Mouse (Mus musculus) MEL (cell line): ENCODE measurements around the gene Rhpn2.

Experiments used
- CTCF ChIP-seq, 3 experiments: IDR thresholded peaks in 2 of 3; conservative IDR thresholded peaks in 1 of 3; 2 replicates each; pipeline ENCODE4 v1.5.1; 2011 to 2012; ENCODE audit warnings: low read length in 3 of 3, low read depth in 2 of 3, mild to moderate bottlenecking in 2 of 3, improper control_type of control experiment in 1 of 3, inconsistent platforms in 1 of 3, mixed read lengths in 1 of 3, moderate library complexity in 1 of 3; ENCODE audit not compliant: control insufficient read depth in 1 of 3, insufficient read depth in 1 of 3, poor library complexity in 1 of 3, severe bottlenecking in 1 of 3
- ELF1 ChIP-seq: IDR thresholded peaks from 2 replicates; pipeline ENCODE4 v1.6.1; 2014; ENCODE audit warnings: low read depth, mild to moderate bottlenecking, inconsistent platforms, low read length, improper control_type of control experiment, moderate library complexity
- EP300 ChIP-seq, 2 experiments: IDR thresholded peaks; 2 replicates each; pipeline ENCODE4 v1.6.1; 2011; ENCODE audit warnings: improper control_type of control experiment in 2 of 2, low read length in 2 of 2, low read depth in 1 of 2, mild to moderate bottlenecking in 1 of 2
- ETS1 ChIP-seq: IDR thresholded peaks from 2 replicates; pipeline ENCODE4 v1.6.1; 2012; ENCODE audit warnings: low read depth, mild to moderate bottlenecking, inconsistent platforms, low read length, improper control_type of control experiment, moderate library complexity
- KAT2A ChIP-seq: conservative IDR thresholded peaks from 2 replicates; pipeline ENCODE4 v1.6.1; 2012; ENCODE audit warnings: low read depth, low read length, improper control_type of control experiment, inconsistent platforms
- MAX ChIP-seq: IDR thresholded peaks from 2 replicates; pipeline ENCODE4 v1.6.1; 2011; ENCODE audit warnings: low read length, improper control_type of control experiment
- POLR2A ChIP-seq, 2 experiments: IDR thresholded peaks; 2 replicates each; pipeline ENCODE4 v1.6.1; 2011 to 2012; ENCODE audit warnings: low read length in 2 of 2, mild to moderate bottlenecking in 2 of 2, control low read depth in 1 of 2, improper control_type of control experiment in 1 of 2, low read depth in 1 of 2, moderate library complexity in 1 of 2; ENCODE audit not compliant: control insufficient read depth in 1 of 2, insufficient read depth in 1 of 2, poor library complexity in 1 of 2
- POLR2AphosphoS2 ChIP-seq: IDR thresholded peaks from 2 replicates; pipeline ENCODE4 v1.6.1; 2011; ENCODE audit warnings: low read length, improper control_type of control experiment
- RCOR1 ChIP-seq: IDR thresholded peaks from 2 replicates; pipeline ENCODE4 v1.6.1; 2012; ENCODE audit warnings: low read depth, mild to moderate bottlenecking, inconsistent platforms, low read length, improper control_type of control experiment
- SIN3A ChIP-seq: IDR thresholded peaks from 2 replicates; pipeline ENCODE4 v1.6.1; 2012; ENCODE audit warnings: low read length, improper control_type of control experiment, inconsistent platforms
- TAL1 ChIP-seq: IDR thresholded peaks from 2 replicates; pipeline ENCODE4 v1.6.1; 2012; ENCODE audit warnings: mild to moderate bottlenecking, inconsistent platforms, low read length, moderate library complexity, mixed read lengths

- no peak for TF ChIP-seq POLR2A (IDR thresholded peaks at IDR 0.05; ENCODE audit: control insufficient read depth in 1 of 2, insufficient read depth in 1 of 2, low read depth in 1 of 2, low read length in 2 of 2, poor library complexity in 1 of 2)
- TF ChIP-seq CTCF (IDR thresholded peaks at IDR 0.05 in 2 of 3, conservative IDR thresholded peaks at IDR 0.05 in 1 of 3; ENCODE audit: control insufficient read depth in 1 of 3, insufficient read depth in 1 of 3, low read depth in 2 of 3, low read length in 3 of 3, poor library complexity in 1 of 3, severe bottlenecking in 1 of 3): no peak
- no peak for TF ChIP-seq ETS1
- no peak for TF ChIP-seq POLR2AphosphoS2
- no peak for TF ChIP-seq RCOR1
- TF ChIP-seq SIN3A: no peak
- no peak for TF ChIP-seq EP300 (IDR thresholded peaks at IDR 0.05; ENCODE audit: low read depth in 1 of 2, low read length in 2 of 2)
- no peak for TF ChIP-seq KAT2A
- TF ChIP-seq MAX: no peak
- no peak for TF ChIP-seq ELF1
- TF ChIP-seq TAL1: no peak
These were observed 15.1 kb downstream of the Rhpn2 start for GRCm38 (mm10) chr7:35349022-35349421.
